Mouse (Mus musculus) kidney, adult 11 months (tissue): ENCODE results near the gene Cntf.

Experiments
- DNase-seq: peaks from one replicate; pipeline ENCODE4 v3.0.0; 2022

The Cntf gene

GRCm38 (mm10) chr19:12762212-12763130 lies 3.0 kb downstream of the Cntf start:
- no peak for DNase-seq

- DNase-seq, result peak; percentile 42
Observed at GRCm38 (mm10) chr19:12759656-12760055, 5.8 kb downstream of the Cntf start.

- DNase-seq, result no peak
Observed at GRCm38 (mm10) chr19:12758936-12759478, 6.4 kb downstream of the Cntf start.

- no peak for DNase-seq
Observed at GRCm38 (mm10) chr19:12756286-12756685, 9.1 kb downstream of the Cntf start.

GRCm38 (mm10) chr19:12731950-12732349 lies 33.5 kb downstream of the Cntf start:
- no peak for DNase-seq

GRCm38 (mm10) chr19:12731036-12731435 lies 34.4 kb downstream of the Cntf start:
- DNase-seq, result no peak

GRCm38 (mm10) chr19:12725851-12726250 lies 39.6 kb downstream of the Cntf start:
- DNase-seq, result no peak

- peak; percentile 33 for DNase-seq
Observed at GRCm38 (mm10) chr19:12722308-12722707, 43.1 kb downstream of the Cntf start.

GRCm38 (mm10) chr19:12721596-12721995 lies 43.8 kb downstream of the Cntf start:
- DNase-seq, result peak; percentile 59

GRCm38 (mm10) chr19:12720919-12721318 lies 44.5 kb downstream of the Cntf start:
- DNase-seq, result peak; percentile 17

- DNase-seq, result peak; percentile 7
Observed at GRCm38 (mm10) chr19:12720463-12720862, 45.0 kb downstream of the Cntf start.

- DNase-seq, result no peak
Observed at GRCm38 (mm10) chr19:12719189-12719588, 46.2 kb downstream of the Cntf start.
